Mouse (Mus musculus): Measurements from ENCODE around the gene Etfb. TPM values are rescaled to one million over a fixed set of nuclear protein-coding genes. Genes with fewer than 3 reads are reported as not detected.
"Not testable (repeated sequence)": the region's sequence is repeated elsewhere in the genome, so short reads cannot be mapped to it uniquely, and the experiment has no call there.

Gene Etfb
- polyA plus RNA-seq, 2 experiments, result 153 to 301 TPM

DNA sequence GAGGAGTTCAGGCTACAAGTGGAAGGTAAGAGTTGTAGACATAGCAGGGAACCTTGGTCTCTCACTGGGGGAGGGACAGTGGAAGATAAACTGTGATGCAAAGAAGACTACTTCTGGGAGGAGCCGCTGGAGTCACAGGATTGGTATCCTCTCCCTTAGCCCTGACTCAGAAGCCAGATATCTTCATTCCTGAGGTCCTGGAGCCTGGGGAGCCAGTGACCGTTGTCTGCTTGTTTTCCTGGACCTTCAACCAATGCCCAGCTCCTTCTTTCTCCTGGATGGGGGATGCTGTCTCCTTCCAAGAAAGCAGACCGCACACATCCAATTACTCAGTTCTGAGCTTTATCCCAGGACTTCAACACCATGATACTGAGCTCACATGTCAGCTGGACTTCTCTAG, 34.8 kb upstream of the Etfb start:
- WGBS, result 79% methylated on average over 3 of the region's 3 CpGs
- DNase-seq (ENCODE audit: low spot score), result no peak
- Histone ChIP-seq H3K36me3 (ENCODE audit: control insufficient read depth, insufficient read depth, low read length) (no peaks in the 10 kb centered on the region), H3K27me3 (ENCODE audit: control insufficient read depth, insufficient read depth, low read length) (no peaks in the 10 kb centered on the region), H3K4me3 (replicated peaks; ENCODE audit: low read length) (no peak overlapping the region), H3K9ac (ENCODE audit: low read depth, low read length, severe bottlenecking) (no peak overlapping the region), H3K27ac (replicated peaks; ENCODE audit: low read depth, low read length) (no peak overlapping the region), H3K4me1 (ENCODE audit: control insufficient read depth, insufficient read depth, low read length) (no peaks in the 10 kb centered on the region), H3K9me3 (ENCODE audit: control insufficient read depth, low read length) (no peaks in the 10 kb centered on the region), H3K4me2 (replicated peaks; ENCODE audit: low read depth, low read length, severe bottlenecking) (no peak overlapping the region)
- no peak for ATAC-seq (ENCODE audit: low FRiP score, low read depth)
- no peak for TF ChIP-seq POLR2A (IDR thresholded peaks at IDR 0.05; ENCODE audit: borderline replicate concordance, extremely low read depth, insufficient read depth, insufficient read length)

GRCm38 (mm10) chr7:43411724-43412123, 32.2 kb upstream of the Etfb start:
- H3K4me2 ChIP-seq (replicated peaks; ENCODE audit: low read depth, low read length, severe bottlenecking); H3K9ac ChIP-seq (ENCODE audit: low read depth, low read length, severe bottlenecking); DNase-seq (ENCODE audit: low spot score); ATAC-seq (ENCODE audit: low FRiP score, low read depth); H3K36me3 ChIP-seq (ENCODE audit: control insufficient read depth, insufficient read depth, low read length); H3K4me3 ChIP-seq (replicated peaks; ENCODE audit: low read length); H3K4me1 ChIP-seq (ENCODE audit: control insufficient read depth, insufficient read depth, low read length); H3K9me3 ChIP-seq (ENCODE audit: control insufficient read depth, low read length); H3K27me3 ChIP-seq (ENCODE audit: control insufficient read depth, insufficient read depth, low read length); H3K27ac ChIP-seq (replicated peaks; ENCODE audit: low read depth, low read length): not testable (repeated sequence)
- 24% methylated on average over 4 of the region's 4 CpGs for WGBS

DNA sequence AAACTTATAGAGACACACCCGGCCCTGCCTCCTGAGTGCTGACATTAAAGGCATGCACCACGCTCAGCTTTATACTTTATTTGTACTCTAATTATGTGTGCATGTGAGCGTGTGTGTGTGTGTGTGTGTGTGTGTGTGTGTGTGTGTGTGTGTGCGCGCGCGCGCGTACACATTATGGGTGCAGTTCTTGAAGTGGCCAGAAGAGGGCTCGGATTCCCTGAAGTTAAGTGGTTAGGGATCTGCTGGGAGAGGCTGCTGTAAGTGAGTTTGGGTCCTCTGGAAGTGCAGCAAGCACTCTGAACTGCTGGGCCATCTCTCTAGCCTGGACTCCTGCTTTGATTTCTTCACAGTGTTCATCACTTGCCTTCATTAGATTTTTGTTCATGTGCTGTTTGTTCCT, 26.6 kb upstream of the Etfb start:
- Histone ChIP-seq H3K27ac (replicated peaks; ENCODE audit: low read depth, low read length) (no peak overlapping the region), H3K9me3 (ENCODE audit: control insufficient read depth, low read length) (no peaks in the 10 kb centered on the region), H3K4me3 (replicated peaks; ENCODE audit: low read length) (no peak overlapping the region), H3K36me3 (ENCODE audit: control insufficient read depth, insufficient read depth, low read length) (no peaks in the 10 kb centered on the region), H3K4me1 (ENCODE audit: control insufficient read depth, insufficient read depth, low read length) (no peaks in the 10 kb centered on the region), H3K27me3 (ENCODE audit: control insufficient read depth, insufficient read depth, low read length) (no peaks in the 10 kb centered on the region), H3K9ac (ENCODE audit: low read depth, low read length, severe bottlenecking) (no peak overlapping the region), H3K4me2 (replicated peaks; ENCODE audit: low read depth, low read length, severe bottlenecking) (no peak overlapping the region)
- DNase-seq (ENCODE audit: low spot score), result no peak
- ATAC-seq (ENCODE audit: low FRiP score, low read depth), result no peak
- TF ChIP-seq POLR2A (IDR thresholded peaks at IDR 0.05; ENCODE audit: borderline replicate concordance, extremely low read depth, insufficient read depth, insufficient read length), result no peak
- WGBS, result 92% methylated on average over 10 of the region's 10 CpGs

- no peaks in the 10 kb centered on the region for H3K9me3 ChIP-seq (ENCODE audit: control insufficient read depth, low read length)
- H3K27me3 ChIP-seq (ENCODE audit: control insufficient read depth, insufficient read depth, low read length), result no peaks in the 10 kb centered on the region
- 18% methylated on average over 11 of the region's 11 CpGs for WGBS
- H3K4me2 ChIP-seq (replicated peaks; ENCODE audit: low read depth, low read length, severe bottlenecking), result peak overlapping the region; percentile 21; the same call in 1 of the 2 replicates
- peak overlapping the region; percentile 28; the same call in 1 of the 2 replicates for H3K9ac ChIP-seq (ENCODE audit: low read depth, low read length, severe bottlenecking)
- no peaks in the 10 kb centered on the region for H3K4me1 ChIP-seq (ENCODE audit: control insufficient read depth, insufficient read depth, low read length)
- no peak for TF ChIP-seq POLR2A (IDR thresholded peaks at IDR 0.05; ENCODE audit: borderline replicate concordance, extremely low read depth, insufficient read depth, insufficient read length)
- peak; percentile 86 for DNase-seq (ENCODE audit: low spot score)
- no peak overlapping the region for H3K27ac ChIP-seq (replicated peaks; ENCODE audit: low read depth, low read length)
- H3K36me3 ChIP-seq (ENCODE audit: control insufficient read depth, insufficient read depth, low read length), result no peaks in the 10 kb centered on the region
- no peak overlapping the region for H3K4me3 ChIP-seq (replicated peaks; ENCODE audit: low read length)
- peak; percentile 79 for ATAC-seq (ENCODE audit: low FRiP score, low read depth)
Measured at GRCm38 (mm10) chr7:43422995-43423617, 20.8 kb upstream of the Etfb start.

DNA sequence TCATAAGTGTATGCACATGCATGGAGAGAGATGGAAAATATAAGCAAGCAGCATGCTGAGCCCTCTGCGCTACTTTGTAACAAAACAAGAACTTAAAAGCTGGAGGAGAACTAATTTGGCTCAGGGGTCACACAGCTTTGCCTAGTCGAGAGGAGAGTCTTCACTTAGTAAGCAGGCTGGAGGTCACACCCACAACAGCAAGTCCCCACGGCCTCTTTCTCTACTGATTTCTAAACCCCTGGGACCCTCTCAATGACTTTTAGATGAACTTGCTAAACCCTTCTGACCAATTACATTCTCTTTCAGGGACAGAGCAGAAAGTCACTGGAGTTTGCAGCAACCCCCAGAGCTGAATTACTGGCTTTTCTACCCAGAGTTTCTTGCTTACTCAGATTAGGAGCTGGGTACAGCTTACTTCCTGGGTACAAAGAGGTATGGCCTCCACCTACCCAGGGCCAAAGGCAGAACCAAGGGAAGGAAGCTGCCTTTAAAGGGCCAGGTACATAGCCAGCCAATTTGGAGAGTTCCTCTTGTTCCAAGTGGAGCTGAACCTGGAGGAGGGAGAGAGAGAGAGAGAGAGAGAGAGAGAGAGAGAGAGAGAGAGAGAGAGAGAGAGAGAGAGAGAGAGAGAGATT, 19.8 kb upstream of the Etfb start:
- no peaks in the 10 kb centered on the region for H3K9me3 ChIP-seq (ENCODE audit: control insufficient read depth, low read length)
- H3K9ac ChIP-seq (ENCODE audit: low read depth, low read length, severe bottlenecking), result no peak overlapping the region
- H3K4me1 ChIP-seq (ENCODE audit: control insufficient read depth, insufficient read depth, low read length), result no peaks in the 10 kb centered on the region
- TF ChIP-seq POLR2A (IDR thresholded peaks at IDR 0.05; ENCODE audit: borderline replicate concordance, extremely low read depth, insufficient read depth, insufficient read length), result no peak
- no peaks in the 10 kb centered on the region for H3K36me3 ChIP-seq (ENCODE audit: control insufficient read depth, insufficient read depth, low read length)
- H3K4me3 ChIP-seq (replicated peaks; ENCODE audit: low read length), result no peak overlapping the region
- H3K4me2 ChIP-seq (replicated peaks; ENCODE audit: low read depth, low read length, severe bottlenecking), result no peak overlapping the region
- H3K27ac ChIP-seq (replicated peaks; ENCODE audit: low read depth, low read length), result no peak overlapping the region
- H3K27me3 ChIP-seq (ENCODE audit: control insufficient read depth, insufficient read depth, low read length), result no peaks in the 10 kb centered on the region
- no peak for DNase-seq (ENCODE audit: low spot score)
- WGBS, result 55% methylated on average over 3 of the region's 3 CpGs
- ATAC-seq (ENCODE audit: low FRiP score, low read depth), result no peak
